Mouse (Mus musculus): Measurements from ENCODE around the gene Ptpre. TPM values are rescaled to one million over a fixed set of nuclear protein-coding genes. Genes with fewer than 3 reads are reported as not detected.
"Not testable (repeated sequence)": the region's sequence is repeated elsewhere in the genome, so short reads cannot be mapped to it uniquely, and the experiment has no call there.

Gene Ptpre
- polyA plus RNA-seq, 1 experiment from 2014 or later = 1.0 TPM

- Histone ChIP-seq H3K9ac (replicated peaks; ENCODE audit: low read length) (no peak overlapping the region), H3K9me3 (replicated peaks; ENCODE audit: control insufficient read depth, low read length) (no peaks in the 10 kb centered on the region), H3K4me1 (ENCODE audit: control insufficient read depth, insufficient read depth, low read length) (no peaks in the 10 kb centered on the region), H3K4me3 (ENCODE audit: low read depth, low read length) (no peak overlapping the region), H3K36me3 (replicated peaks; ENCODE audit: control insufficient read depth, insufficient read depth, low read depth, low read length) (no peaks in the 10 kb centered on the region), H3K4me2 (ENCODE audit: low read depth, low read length) (no peak overlapping the region), H3K27ac (replicated peaks; ENCODE audit: low read depth, low read length) (no peak overlapping the region), H3K27me3 (ENCODE audit: control insufficient read depth, insufficient read depth, low read length) (no peaks in the 10 kb centered on the region)
- DNase-seq (ENCODE audit: low spot score) (no peak), ATAC-seq (replicated peaks; ENCODE audit: insufficient number of reproducible peaks, low FRiP score, low TSS enrichment, low read depth) (no peak)
- 87% methylated on average over 8 of the region's 8 CpGs for WGBS
Observed at GRCm38 (mm10) chr7:135676722-135677121, 139.4 kb downstream of the Ptpre start.

GRCm38 (mm10) chr7:135680334-135680733, 143.1 kb downstream of the Ptpre start:
- no peak overlapping the region for H3K9ac ChIP-seq (replicated peaks; ENCODE audit: low read length)
- no peak for ATAC-seq (replicated peaks; ENCODE audit: insufficient number of reproducible peaks, low FRiP score, low TSS enrichment, low read depth)
- H3K4me3 ChIP-seq (ENCODE audit: low read depth, low read length) = no peak overlapping the region
- no peak overlapping the region for H3K27ac ChIP-seq (replicated peaks; ENCODE audit: low read depth, low read length)
- H3K9me3 ChIP-seq (replicated peaks; ENCODE audit: control insufficient read depth, low read length) = no peaks in the 10 kb centered on the region
- no peak overlapping the region for H3K4me2 ChIP-seq (ENCODE audit: low read depth, low read length)
- no peaks in the 10 kb centered on the region for H3K27me3 ChIP-seq (ENCODE audit: control insufficient read depth, insufficient read depth, low read length)
- WGBS = 68% methylated on average over 5 of the region's 5 CpGs
- DNase-seq (ENCODE audit: low spot score) = peak; percentile 53
- no peaks in the 10 kb centered on the region for H3K36me3 ChIP-seq (replicated peaks; ENCODE audit: control insufficient read depth, insufficient read depth, low read depth, low read length)
- H3K4me1 ChIP-seq (ENCODE audit: control insufficient read depth, insufficient read depth, low read length) = no peaks in the 10 kb centered on the region

- not testable (repeated sequence) for DNase-seq (ENCODE audit: low spot score); H3K27ac ChIP-seq (replicated peaks; ENCODE audit: low read depth, low read length); H3K36me3 ChIP-seq (replicated peaks; ENCODE audit: control insufficient read depth, insufficient read depth, low read depth, low read length); H3K27me3 ChIP-seq (ENCODE audit: control insufficient read depth, insufficient read depth, low read length); H3K4me3 ChIP-seq (ENCODE audit: low read depth, low read length); H3K9ac ChIP-seq (replicated peaks; ENCODE audit: low read length); H3K9me3 ChIP-seq (replicated peaks; ENCODE audit: control insufficient read depth, low read length); H3K4me2 ChIP-seq (ENCODE audit: low read depth, low read length); H3K4me1 ChIP-seq (ENCODE audit: control insufficient read depth, insufficient read depth, low read length); ATAC-seq (replicated peaks; ENCODE audit: insufficient number of reproducible peaks, low FRiP score, low TSS enrichment, low read depth)
- 69% methylated on average over 4 of the region's 4 CpGs for WGBS
Observed at GRCm38 (mm10) chr7:135684098-135684497, 146.8 kb downstream of the Ptpre start.

DNA sequence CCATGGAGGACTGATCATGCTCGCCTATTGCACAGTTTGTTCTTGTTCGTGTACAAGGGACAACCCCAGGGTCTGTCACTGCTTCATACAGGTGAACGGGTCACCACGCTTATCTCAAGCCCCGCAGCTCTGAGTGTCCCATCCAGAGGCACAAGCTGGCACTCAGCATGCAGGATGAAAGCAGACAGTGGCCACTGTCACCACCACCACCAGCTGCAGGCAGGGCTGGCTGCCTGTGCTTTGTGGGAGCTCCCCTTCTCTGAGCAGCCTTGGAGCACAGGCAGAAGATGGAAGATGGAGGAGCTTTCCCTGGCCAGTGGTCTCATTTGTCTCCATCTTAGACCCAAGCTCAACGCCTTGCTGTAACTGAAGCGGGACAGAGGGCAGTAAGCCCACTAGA, 147.7 kb downstream of the Ptpre start:
- Histone ChIP-seq H3K4me3 (ENCODE audit: low read depth, low read length) (no peak overlapping the region), H3K9me3 (replicated peaks; ENCODE audit: control insufficient read depth, low read length) (no peaks in the 10 kb centered on the region), H3K4me2 (ENCODE audit: low read depth, low read length) (no peak overlapping the region), H3K27ac (replicated peaks; ENCODE audit: low read depth, low read length) (no peak overlapping the region), H3K36me3 (replicated peaks; ENCODE audit: control insufficient read depth, insufficient read depth, low read depth, low read length) (peaks cover 2% of the 10 kb centered on the region; the same call in 1 of the 2 replicates), H3K4me1 (ENCODE audit: control insufficient read depth, insufficient read depth, low read length) (no peaks in the 10 kb centered on the region), H3K9ac (replicated peaks; ENCODE audit: low read length) (no peak overlapping the region), H3K27me3 (ENCODE audit: control insufficient read depth, insufficient read depth, low read length) (no peaks in the 10 kb centered on the region)
- WGBS = 89% methylated on average over 7 of the region's 7 CpGs
- ATAC-seq (replicated peaks; ENCODE audit: insufficient number of reproducible peaks, low FRiP score, low TSS enrichment, low read depth) (no peak), DNase-seq (ENCODE audit: low spot score) (no peak)

- H3K9ac ChIP-seq (replicated peaks; ENCODE audit: low read length) = no peak overlapping the region
- H3K4me2 ChIP-seq (ENCODE audit: low read depth, low read length) = no peak overlapping the region
- no peaks in the 10 kb centered on the region for H3K4me1 ChIP-seq (ENCODE audit: control insufficient read depth, insufficient read depth, low read length)
- H3K9me3 ChIP-seq (replicated peaks; ENCODE audit: control insufficient read depth, low read length) = no peaks in the 10 kb centered on the region
- WGBS = 88% methylated on average over 7 of the region's 7 CpGs
- H3K27ac ChIP-seq (replicated peaks; ENCODE audit: low read depth, low read length) = no peak overlapping the region
- no peaks in the 10 kb centered on the region for H3K27me3 ChIP-seq (ENCODE audit: control insufficient read depth, insufficient read depth, low read length)
- H3K4me3 ChIP-seq (ENCODE audit: low read depth, low read length) = no peak overlapping the region
- peaks cover 2% of the 10 kb centered on the region; the same call in 1 of the 2 replicates for H3K36me3 ChIP-seq (replicated peaks; ENCODE audit: control insufficient read depth, insufficient read depth, low read depth, low read length)
- no peak for ATAC-seq (replicated peaks; ENCODE audit: insufficient number of reproducible peaks, low FRiP score, low TSS enrichment, low read depth)
- no peak for DNase-seq (ENCODE audit: low spot score)
Observed at GRCm38 (mm10) chr7:135689396-135689795, 152.1 kb downstream of the Ptpre start.

DNA sequence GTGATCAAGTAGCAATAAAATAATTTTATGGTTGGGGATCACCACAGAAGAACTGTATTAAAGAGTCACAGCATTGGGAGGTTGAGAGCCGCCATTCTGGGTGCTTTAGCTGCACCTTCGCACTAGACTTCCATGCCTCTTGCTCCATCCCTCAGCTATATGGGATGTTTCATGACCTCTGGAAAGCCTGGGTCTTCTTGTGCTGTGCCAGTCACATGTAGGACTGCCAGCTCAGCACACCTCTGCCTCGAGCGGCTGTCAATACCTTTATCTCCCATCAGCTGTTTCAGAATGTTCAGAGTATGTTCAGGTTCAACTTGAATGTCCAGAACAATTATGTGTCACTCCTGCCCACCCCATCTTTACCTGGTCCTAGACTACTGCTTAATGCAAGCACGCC, 154.7 kb downstream of the Ptpre start:
- peaks cover 17% of the 10 kb centered on the region for H3K36me3 ChIP-seq (replicated peaks; ENCODE audit: control insufficient read depth, insufficient read depth, low read depth, low read length)

DNA sequence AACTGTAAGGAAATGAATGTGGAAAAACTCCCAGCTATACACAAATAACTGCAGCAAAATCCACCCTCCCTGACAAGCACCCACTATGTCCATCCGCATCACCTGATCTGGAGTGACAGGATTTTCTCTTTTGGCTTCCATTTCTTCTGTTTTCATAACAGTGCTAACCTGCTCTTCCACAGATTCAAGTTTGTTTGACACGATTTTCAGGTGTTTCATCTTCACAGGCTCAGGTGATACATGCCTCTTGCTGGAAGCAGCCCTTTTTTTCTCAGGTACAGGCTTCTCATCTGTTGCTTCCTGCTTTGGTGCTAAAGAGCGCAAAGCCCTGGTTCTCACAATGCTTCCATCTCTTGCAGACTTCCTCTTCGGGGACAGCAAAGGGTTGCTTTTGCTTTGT, 156.8 kb downstream of the Ptpre start:
- Histone ChIP-seq H3K9ac (replicated peaks; ENCODE audit: low read length) (no peak overlapping the region), H3K4me2 (ENCODE audit: low read depth, low read length) (no peak overlapping the region), H3K4me3 (ENCODE audit: low read depth, low read length) (no peak overlapping the region), H3K27me3 (ENCODE audit: control insufficient read depth, insufficient read depth, low read length) (no peaks in the 10 kb centered on the region), H3K27ac (replicated peaks; ENCODE audit: low read depth, low read length) (no peak overlapping the region), H3K4me1 (ENCODE audit: control insufficient read depth, insufficient read depth, low read length) (no peaks in the 10 kb centered on the region), H3K36me3 (replicated peaks; ENCODE audit: control insufficient read depth, insufficient read depth, low read depth, low read length) (peaks cover 20% of the 10 kb centered on the region), H3K9me3 (replicated peaks; ENCODE audit: control insufficient read depth, low read length) (no peaks in the 10 kb centered on the region)
- ATAC-seq (replicated peaks; ENCODE audit: insufficient number of reproducible peaks, low FRiP score, low TSS enrichment, low read depth) = no peak
- WGBS = 89% methylated on average over 4 of the region's 4 CpGs
- DNase-seq (ENCODE audit: low spot score) = no peak

More for the DNA sequence above, 154.7 kb downstream of the Ptpre start:
- no peak overlapping the region for H3K9ac ChIP-seq (replicated peaks; ENCODE audit: low read length)
- no peaks in the 10 kb centered on the region for H3K9me3 ChIP-seq (replicated peaks; ENCODE audit: control insufficient read depth, low read length)
- no peak for ATAC-seq (replicated peaks; ENCODE audit: insufficient number of reproducible peaks, low FRiP score, low TSS enrichment, low read depth)
- WGBS = 97% methylated on average over 5 of the region's 5 CpGs
- H3K4me2 ChIP-seq (ENCODE audit: low read depth, low read length) = no peak overlapping the region
- H3K4me1 ChIP-seq (ENCODE audit: control insufficient read depth, insufficient read depth, low read length) = no peaks in the 10 kb centered on the region
- DNase-seq (ENCODE audit: low spot score) = no peak
- H3K27ac ChIP-seq (replicated peaks; ENCODE audit: low read depth, low read length) = no peak overlapping the region
- no peaks in the 10 kb centered on the region for H3K27me3 ChIP-seq (ENCODE audit: control insufficient read depth, insufficient read depth, low read length)
- no peak overlapping the region for H3K4me3 ChIP-seq (ENCODE audit: low read depth, low read length)

DNA sequence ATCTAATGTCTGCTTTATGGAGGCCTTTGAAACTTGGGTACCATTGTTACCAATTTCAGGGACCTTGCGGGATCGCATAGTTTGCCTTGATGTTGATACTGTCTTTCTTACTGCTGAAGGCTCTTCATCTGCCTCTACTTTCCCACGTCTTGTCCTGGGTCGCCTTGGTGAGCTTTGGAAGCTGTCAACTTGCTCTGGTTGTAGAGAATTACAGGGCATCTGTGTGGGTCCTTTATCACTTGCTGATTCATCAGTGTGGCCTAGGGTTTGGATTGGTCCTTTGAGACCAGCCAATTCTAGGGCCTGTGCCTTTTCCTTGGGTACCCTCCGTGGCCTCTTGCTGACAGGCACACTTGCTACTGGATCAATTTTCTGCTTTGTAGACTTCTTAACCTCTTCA, 157.5 kb downstream of the Ptpre start:
- H3K4me3 ChIP-seq (ENCODE audit: low read depth, low read length) = no peak overlapping the region
- no peaks in the 10 kb centered on the region for H3K27me3 ChIP-seq (ENCODE audit: control insufficient read depth, insufficient read depth, low read length)
- 97% methylated on average over 5 of the region's 5 CpGs for WGBS
- DNase-seq (ENCODE audit: low spot score) (no peak), ATAC-seq (replicated peaks; ENCODE audit: insufficient number of reproducible peaks, low FRiP score, low TSS enrichment, low read depth) (no peak)
- H3K9me3 ChIP-seq (replicated peaks; ENCODE audit: control insufficient read depth, low read length) = no peaks in the 10 kb centered on the region
- H3K27ac ChIP-seq (replicated peaks; ENCODE audit: low read depth, low read length) = no peak overlapping the region
- H3K9ac ChIP-seq (replicated peaks; ENCODE audit: low read length) = no peak overlapping the region
- H3K4me1 ChIP-seq (ENCODE audit: control insufficient read depth, insufficient read depth, low read length) = no peaks in the 10 kb centered on the region
- peaks cover 18% of the 10 kb centered on the region for H3K36me3 ChIP-seq (replicated peaks; ENCODE audit: control insufficient read depth, insufficient read depth, low read depth, low read length)
- H3K4me2 ChIP-seq (ENCODE audit: low read depth, low read length) = no peak overlapping the region

All from embryonic facial prominence, embryonic 11.5 days (tissue).